In the genomic region with DNA sequence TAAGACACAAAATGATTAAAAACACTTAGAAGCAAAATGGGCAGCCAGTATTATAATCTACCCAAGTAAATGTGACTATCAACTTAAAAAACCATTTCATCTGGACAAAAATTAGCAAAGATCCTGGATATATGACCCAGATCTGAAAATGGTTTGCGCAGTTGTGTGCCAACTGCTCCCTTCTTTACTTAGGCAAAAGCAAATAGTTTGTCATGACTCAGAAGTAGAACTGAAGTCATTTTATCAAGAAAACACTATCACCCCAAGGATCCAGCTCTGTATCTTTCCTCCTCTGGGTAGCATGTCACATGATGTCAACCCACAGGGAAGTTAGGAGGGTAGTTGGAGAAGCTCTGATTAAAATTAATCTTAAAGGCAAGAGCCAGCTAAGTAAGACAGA, we compare ENCODE assay signal across 17 mouse cellular contexts. TPM values are rescaled to one million over a fixed set of nuclear protein-coding genes. Genes with fewer than 3 reads are reported as not detected.
"Had no signal": no experiment of that assay in that cellular context is flagged by ENCODE, and none has a peak within 500 bp of the region (broad histone marks: within the 10 kb centered on the region; RNA-seq: fewer than 3 reads in every experiment).

No protein-coding gene starts in this region.

- H3K4me2 ChIP-seq: neural tube, embryonic 12.5 days; neural tube, embryonic 13.5 days; neural tube, embryonic 15.5 days; stomach, embryonic 15.5 days had no signal

- H3K4me3 ChIP-seq: neural tube, embryonic 12.5 days; neural tube, embryonic 13.5 days; neural tube, embryonic 15.5 days; stomach, embryonic 15.5 days had no signal

- DNase-seq: retina, postnatal 1 day; right cerebral cortex, adult 18-20 months; right cerebral cortex, postnatal 14 days; right cerebral cortex, postnatal 25 days; right cerebral cortex, postnatal 4 days; spleen, adult 18-20 months; thymus, adult 18-20 months; thymus, adult 2 months; thymus, postnatal 14 days; thymus, postnatal 25 days; thymus, postnatal 36 days; thymus, postnatal 4 days had no signal

- H3K9ac ChIP-seq: neural tube, embryonic 12.5 days; neural tube, embryonic 13.5 days; neural tube, embryonic 15.5 days; stomach, embryonic 15.5 days had no signal

- H3K27ac ChIP-seq: neural tube, embryonic 12.5 days; neural tube, embryonic 13.5 days; neural tube, embryonic 15.5 days; stomach, embryonic 15.5 days had no signal

- H3K27me3 ChIP-seq: neural tube, embryonic 12.5 days; neural tube, embryonic 13.5 days; neural tube, embryonic 15.5 days; stomach, embryonic 15.5 days had no signal

- H3K9me3 ChIP-seq: neural tube, embryonic 12.5 days; neural tube, embryonic 15.5 days; stomach, embryonic 15.5 days had no signal

- H3K4me1 ChIP-seq: neural tube, embryonic 12.5 days; neural tube, embryonic 13.5 days; neural tube, embryonic 15.5 days; stomach, embryonic 15.5 days had no signal

- H3K36me3 ChIP-seq: neural tube, embryonic 12.5 days; neural tube, embryonic 13.5 days; neural tube, embryonic 15.5 days; stomach, embryonic 15.5 days had no signal

RNA-seq across cellular contexts. Expression of a gene that starts 53.8 kb away (rescaled TPM):
- polyA plus RNA-seq: small intestine, adult 2 months had no signal
